8 mouse cellular contexts compared by ENCODE assay signal in the genomic region with DNA sequence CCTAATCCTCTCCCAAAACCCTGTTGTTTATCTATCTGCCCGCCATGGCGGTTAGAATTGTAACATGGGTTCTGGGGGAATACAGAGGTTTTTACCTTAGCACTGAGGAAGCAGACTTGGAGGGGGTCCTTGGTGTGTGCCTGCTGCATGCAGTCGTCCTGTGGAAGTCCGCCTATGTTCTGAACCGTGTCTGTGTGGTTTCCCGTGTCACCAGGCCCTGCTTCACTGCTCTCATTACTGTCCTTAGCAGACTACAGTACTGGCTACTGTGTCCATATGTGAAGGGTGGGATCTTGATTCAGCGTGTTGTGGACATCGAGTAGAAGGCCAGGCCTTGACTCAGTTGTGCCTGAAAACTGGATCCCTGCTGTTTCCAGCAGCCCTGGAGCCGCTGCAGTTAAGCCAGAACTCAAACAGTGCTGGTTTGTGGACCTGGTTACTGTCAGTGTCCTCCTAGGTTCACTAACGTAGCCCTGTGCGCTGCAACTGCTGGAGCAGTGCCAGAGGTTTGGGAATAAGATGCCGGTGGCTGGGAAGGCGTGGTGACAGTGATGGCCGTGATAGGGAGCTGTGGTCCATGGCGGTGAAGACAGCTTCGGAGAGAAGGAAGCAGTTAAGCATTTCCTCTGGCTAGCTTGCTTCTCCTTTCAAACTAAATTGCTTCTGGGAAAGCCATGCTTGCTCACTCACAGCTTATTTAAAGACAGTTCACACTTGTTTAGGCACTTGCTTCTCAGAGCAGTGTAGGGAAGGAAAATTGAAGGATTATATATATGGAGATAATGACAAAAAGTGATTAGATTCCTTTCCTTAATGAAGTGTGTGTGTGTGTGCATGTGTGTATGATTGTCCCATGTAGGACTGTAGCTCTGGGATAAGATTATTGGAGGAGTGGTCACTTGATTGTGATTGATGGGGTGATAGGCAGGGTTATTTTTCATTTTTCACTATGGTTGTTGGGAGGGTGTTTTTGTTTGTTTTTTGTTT. TPM values are rescaled to one million over a fixed set of nuclear protein-coding genes. Genes with fewer than 3 reads are reported as not detected.
A peak's percentile ranks its signal among the peaks of the same experiment; 100 is the strongest.
DNase-seq lines count a peak whose midpoint lies in the region; ATAC-seq lines count a peak whose summit lies in the region.

No protein-coding gene starts in this region.

- H3K4me1 ChIP-seq in kidney, embryonic 15.5 days, result peaks cover 77% of the 10 kb centered on the region

- H3K27me3 ChIP-seq in kidney, embryonic 15.5 days, result no peaks in the 10 kb centered on the region

- peak overlapping the region; percentile 25; the same call in 1 of the 2 replicates for H3K27ac ChIP-seq in kidney, embryonic 15.5 days

- peak; percentile 48 for ATAC-seq in granulocyte monocyte progenitor cell, adult 5-6 weeks (replicated peaks; ENCODE audit: poor library complexity, severe bottlenecking)
- ATAC-seq in kidney, embryonic 15.5 days (replicated peaks; ENCODE audit: low FRiP score), result peak; percentile 63; the same call in 1 of the 2 replicates
- ATAC-seq in CD4-positive, CD25-positive, alpha-beta regulatory T cell, adult 4 months, result no peak

- no peaks in the 10 kb centered on the region for H3K36me3 ChIP-seq in kidney, embryonic 15.5 days

- H3K9me3 ChIP-seq in kidney, embryonic 15.5 days (replicated peaks), result no peaks in the 10 kb centered on the region

- peak overlapping the region; percentile 3; the same call in 1 of the 2 replicates for H3K4me2 ChIP-seq in kidney, embryonic 15.5 days

- DNase-seq in cerebellum, adult 18-20 months, result peak; percentile 54 to 58
- DNase-seq in cerebellum, adult 11 months, result no peak
- peak; percentile 53 for DNase-seq in adrenal gland, postnatal 25 days
- DNase-seq in lung, postnatal 36 days, result peak; percentile 61
- no peak for DNase-seq in layer of hippocampus, adult 9-11 months

- WGBS in kidney, embryonic 15.5 days, result 20% methylated on average over 16 of the region's 16 CpGs

- H3K9ac ChIP-seq in kidney, embryonic 15.5 days, result no peak overlapping the region

- H3K4me3 ChIP-seq in kidney, embryonic 15.5 days (replicated peaks), result no peak overlapping the region

RNA-seq across cellular contexts. Expression of gene Ryk, which starts 6.4 kb away (rescaled TPM):
- total RNA-seq in adrenal gland, postnatal 25 days (2021), result 55.2 and 57.1 TPM in 2 replicates
- total RNA-seq in granulocyte monocyte progenitor cell, adult 5-6 weeks (2014; fragmentation: Nextera tagmentation), result 2.9 and 4.4 TPM in 2 replicates
- 0.10 and 0.95 TPM in 2 replicates for total RNA-seq in granulocyte monocyte progenitor cell, adult 5-6 weeks (2017)
- polyA plus RNA-seq in kidney, embryonic 15.5 days (2015; fragmentation: Nextera tagmentation; extraction: Ambion mirVana), result 19.7 and 19.8 TPM in 2 replicates
- 1 to 10 TPM; 1.2 to 2.0 TPM for polyA plus RNA-seq in CD4-positive, CD25-positive, alpha-beta regulatory T cell, adult 4 months (2017; shearing (Covaris generic))

Comparison
In these comparisons a context has a peak if more than half of its experiments do, and no peak if none do; other contexts are left out.
1. DNase-seq: peak in cerebellum, adult 18-20 months (2 of 2), adrenal gland, postnatal 25 days (single experiment) and lung, postnatal 36 days (single experiment); none in cerebellum, adult 11 months (single experiment) and layer of hippocampus, adult 9-11 months (single experiment).
2. RNA of gene Ryk, which starts 6.4 kb away (total RNA-seq): 55.2 to 57.1 TPM in adrenal gland, postnatal 25 days; 0.10 to 4.4 TPM in granulocyte monocyte progenitor cell, adult 5-6 weeks; every median in the first group is over 10 times any median in the second.